Mouse (Mus musculus) 416B (cell line): Measurements from ENCODE around the gene Trip10.

Experiments used
- DNase-seq: peaks from one replicate; pipeline ENCODE4 v3.0.0; 2011; ENCODE audit warnings: low read depth

Trip10 gene

GRCm38 (mm10) chr17:57249186-57250181 is at the start of gene Trip10:
Gene Trip10, plus strand, starts transcription at chr17:57249455.
- DNase-seq = peak; percentile 94

- peak; percentile 51 for DNase-seq
Measured at GRCm38 (mm10) chr17:57201841-57202724, 47.2 kb upstream of the Trip10 start.

GRCm38 (mm10) chr17:57207938-57208337 is 41.3 kb upstream of the Trip10 start:
- no peak for DNase-seq

GRCm38 (mm10) chr17:57209330-57209729 is 39.9 kb upstream of the Trip10 start:
- peak; percentile 78 for DNase-seq

- no peak for DNase-seq
Measured at GRCm38 (mm10) chr17:57211501-57211900, 37.8 kb upstream of the Trip10 start.

GRCm38 (mm10) chr17:57214676-57215387 is 34.4 kb upstream of the Trip10 start:
- peak; percentile 76 for DNase-seq

GRCm38 (mm10) chr17:57218335-57218900 is 30.8 kb upstream of the Trip10 start:
- DNase-seq = no peak

- DNase-seq = peak; percentile 72
Measured at GRCm38 (mm10) chr17:57219167-57219883, 29.9 kb upstream of the Trip10 start.

GRCm38 (mm10) chr17:57219884-57220207 is 29.4 kb upstream of the Trip10 start:
- DNase-seq = peak; percentile 74

GRCm38 (mm10) chr17:57221911-57222310 is 27.3 kb upstream of the Trip10 start:
- DNase-seq = no peak

GRCm38 (mm10) chr17:57223313-57223712 is 25.9 kb upstream of the Trip10 start:
- no peak for DNase-seq

- no peak for DNase-seq
Measured at GRCm38 (mm10) chr17:57227468-57227867, 21.8 kb upstream of the Trip10 start.

- DNase-seq = peak; percentile 84
Measured at GRCm38 (mm10) chr17:57228014-57228413, 21.2 kb upstream of the Trip10 start, which contains the start of gene C3. Gene C3, minus strand, starts transcription at chr17:57228136.

GRCm38 (mm10) chr17:57228873-57229272 is 20.4 kb upstream of the Trip10 start:
- DNase-seq = no peak

- no peak for DNase-seq
Measured at GRCm38 (mm10) chr17:57229851-57230727, 19.2 kb upstream of the Trip10 start.

GRCm38 (mm10) chr17:57230728-57231125 is 18.5 kb upstream of the Trip10 start:
- peak; percentile 61 for DNase-seq

GRCm38 (mm10) chr17:57231321-57231771 is 17.9 kb upstream of the Trip10 start:
- no peak for DNase-seq

GRCm38 (mm10) chr17:57232200-57232599 is 17.1 kb upstream of the Trip10 start:
- no peak for DNase-seq

GRCm38 (mm10) chr17:57233038-57233437 is 16.2 kb upstream of the Trip10 start:
- no peak for DNase-seq
